Mouse (Mus musculus): ENCODE measurements at regions not wholly inside any gene's neighbourhood (a gene's known extent, or its start where the extent isn't known, plus 50 kb on each side); places are given as distances from the start of the nearest gene placed in this dataset.
A peak's percentile ranks its signal among the peaks of the same experiment; 100 is the strongest.

- DNase-seq (ENCODE audit: low spot score), result no peak
These were observed 917.3 kb downstream of the Brinp3 start for GRCm38 (mm10) chr1:147411816-147412215.

GRCm38 (mm10) chr1:147440402-147440801, 945.8 kb downstream of the Brinp3 start:
- DNase-seq (ENCODE audit: low spot score), result no peak

GRCm38 (mm10) chr1:147446601-147447000, 952.0 kb downstream of the Brinp3 start:
- peak; percentile 67 for DNase-seq (ENCODE audit: low spot score)

Data from retina, embryonic 14.5 days (tissue).